Mouse (Mus musculus) adrenal gland (tissue): Measurements from ENCODE around the gene Snip1.

Experiments used
- intact Hi-C: fragments of 180-260 bp; cut with DNase I; formaldehyde crosslinking; loops from one replicate; pipeline ENCODE4 v1.15.1; 2025
- long read RNA-seq, 2 experiments: library from polyadenylated mRNA; unstranded; transcript quantifications; one replicate each; pipeline ENCODE4 v2.0.0; 2020; ENCODE audit warnings: borderline replicate concordance in 1 of 2; ENCODE audit not compliant: insufficient replicate concordance in 1 of 2

The Snip1 gene
- long read RNA-seq, experiment 1, transcript Snip1-201 (4 exons, 2,345 nt), result major isoform, 8 of 10 reads
- long read RNA-seq, experiment 1, partial matches to known transcripts, result 1 of 10 reads
- long read RNA-seq, experiment 1, other reads (novel, unspliced or antisense), result 1 of 10 reads
- long read RNA-seq, experiment 2, transcript Snip1-201 (4 exons, 2,345 nt), result major isoform, 7 of 11 reads
- long read RNA-seq, experiment 2, partial matches to known transcripts, result 2 of 11 reads
- long read RNA-seq, experiment 2, other reads (novel, unspliced or antisense), result 2 of 11 reads

GRCm38 (mm10) chr4:125066490-125067370 is at the start of gene Snip1:
Gene Snip1 (plus strand): TSS chr4:125066672.
- intact Hi-C loops, result no loop called here

GRCm38 (mm10) chr4:125017431-125017830 is 49.0 kb upstream of the Snip1 start:
- intact Hi-C loops, result no loop called here

DNA sequence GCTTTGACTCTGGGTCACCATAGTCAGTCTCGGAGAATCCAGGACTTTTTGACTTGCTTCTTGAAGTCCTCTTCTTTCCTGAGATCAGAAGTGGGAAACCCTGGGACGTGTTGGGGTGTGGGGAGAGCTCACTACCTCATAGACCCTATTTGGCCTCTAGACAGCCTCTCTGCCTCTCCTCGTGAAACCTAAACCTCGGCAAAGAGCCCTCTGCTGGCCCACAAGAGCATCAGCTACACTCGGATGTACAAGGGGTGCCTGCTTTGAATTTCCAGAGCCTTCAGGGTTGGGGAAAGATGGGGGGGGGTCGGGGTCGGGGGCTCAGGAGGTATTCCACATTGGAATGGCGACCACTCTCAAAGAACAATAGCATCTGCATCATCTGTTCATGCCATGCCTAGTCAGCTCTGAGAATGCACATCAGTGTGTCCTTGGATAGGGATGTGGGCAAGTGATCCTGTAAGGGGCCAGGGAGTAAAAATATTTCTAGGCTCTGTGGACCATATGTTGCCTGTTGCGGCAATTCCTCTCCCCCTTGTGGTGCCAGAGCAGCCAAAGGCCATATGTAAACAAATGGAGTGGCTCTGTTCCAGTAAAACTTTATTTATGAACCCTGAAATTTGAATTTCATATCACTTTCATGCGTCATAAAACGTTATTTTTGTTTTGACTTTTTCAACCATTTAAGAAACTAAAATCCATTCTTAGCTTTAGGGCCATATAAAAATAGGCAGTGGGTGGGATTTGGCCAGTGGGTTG is 45.5 kb upstream of the Snip1 start:
- intact Hi-C loops, result loop anchor here (5.0 kb wide), 1 partner anchor 39 kb away; no protein-coding TSS in a partner anchor

DNA sequence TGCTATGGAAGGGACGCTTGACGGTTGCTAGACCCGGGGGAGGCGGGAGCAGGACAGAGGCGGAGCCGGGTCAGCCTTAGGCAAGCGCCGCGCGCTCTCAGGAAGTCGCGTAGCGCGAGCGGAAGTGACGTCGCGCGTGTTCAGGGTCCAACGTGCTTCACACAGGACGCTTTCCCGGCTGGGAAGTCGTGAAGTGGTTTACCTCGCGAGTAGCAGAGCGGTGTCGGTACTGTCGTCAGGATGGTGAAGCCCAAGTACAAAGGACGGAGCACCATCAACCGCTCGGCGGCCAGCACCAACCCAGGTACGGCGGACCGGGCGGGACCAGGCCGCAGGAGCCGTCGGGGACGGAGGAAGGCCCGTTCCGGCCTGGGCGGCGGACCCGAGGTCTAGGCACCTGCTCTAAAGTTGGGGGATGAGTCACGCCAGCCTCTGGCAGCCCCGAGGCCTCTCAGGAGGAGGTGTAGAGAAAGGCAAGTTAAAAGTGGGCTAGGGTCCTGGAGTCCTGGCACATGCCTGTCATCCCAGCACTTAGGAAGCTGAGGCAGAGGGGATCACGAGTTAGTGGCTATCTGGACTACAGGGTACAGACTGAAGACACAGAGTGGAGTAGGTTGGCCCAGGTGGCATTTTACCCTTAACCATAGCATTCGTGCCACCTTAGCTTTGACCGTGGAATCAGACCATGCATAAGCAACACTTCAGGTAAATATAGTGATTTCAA is 36.4 kb upstream of the Snip1 start:
- intact Hi-C loops, result no loop called here

GRCm38 (mm10) chr4:125034341-125034740 is 32.1 kb upstream of the Snip1 start:
- intact Hi-C loops, result no loop called here

DNA sequence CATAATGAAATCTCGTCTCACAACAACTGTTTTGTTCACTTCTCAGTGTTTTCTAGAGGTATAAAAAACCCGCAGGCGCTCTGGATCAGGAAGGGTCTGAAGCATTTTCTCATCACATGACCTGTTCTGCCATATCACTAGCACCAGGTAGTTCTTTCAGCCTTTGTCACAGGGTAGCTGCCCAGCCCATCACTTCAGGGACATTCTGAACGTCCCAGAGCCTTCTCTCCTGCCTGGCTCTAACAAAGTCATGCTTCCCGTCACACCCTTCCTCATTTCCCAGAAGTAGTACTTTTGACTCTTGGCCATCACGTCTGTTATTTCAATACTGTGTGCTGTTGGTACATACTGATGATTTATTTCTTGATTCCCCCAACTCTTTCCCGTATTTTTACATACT is 22.0 kb upstream of the Snip1 start:
- intact Hi-C loops, result no loop called here

GRCm38 (mm10) chr4:125055385-125055784 is 11.1 kb upstream of the Snip1 start:
- intact Hi-C loops, result loop anchor here (5.0 to 10.0 kb wide), 2 partner anchors 42 to 331 kb away; no protein-coding TSS in a partner anchor

- intact Hi-C loops, result loop anchor here (5.0 to 10.0 kb wide), 2 partner anchors 41 to 332 kb away; no protein-coding TSS in a partner anchor
Observed at GRCm38 (mm10) chr4:125056476-125056875, 10.0 kb upstream of the Snip1 start.

GRCm38 (mm10) chr4:125057273-125057672 is 9.2 kb upstream of the Snip1 start:
- intact Hi-C loops, result loop anchor here (5.0 to 10.0 kb wide), 2 partner anchors 40 to 332 kb away; no protein-coding TSS in a partner anchor

DNA sequence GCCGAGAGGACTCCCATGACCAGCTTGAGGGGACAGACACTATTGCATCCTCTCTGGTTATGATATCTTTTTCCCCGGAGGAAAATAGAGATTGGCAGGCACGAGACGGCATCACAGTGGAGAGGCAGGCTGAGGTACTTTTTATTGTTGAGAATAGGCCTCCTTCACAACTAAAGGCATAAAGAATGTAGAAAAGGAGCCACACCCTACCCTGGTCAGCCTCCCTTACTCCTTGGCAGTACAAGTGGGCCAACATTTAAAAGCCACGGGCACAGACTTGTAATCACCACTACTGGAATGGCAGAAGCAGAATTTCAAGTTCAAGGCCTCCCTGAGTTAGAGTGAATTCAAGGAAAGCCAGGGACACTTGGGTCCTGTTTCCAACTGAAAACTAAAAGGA is 8.4 kb upstream of the Snip1 start:
- intact Hi-C loops, result loop anchor here (1.0 to 10.0 kb wide), 3 partner anchors 39 to 333 kb away; no protein-coding TSS in a partner anchor

- intact Hi-C loops, result loop anchor here (5.0 to 10.0 kb wide), 2 partner anchors 38 to 334 kb away; no protein-coding TSS in a partner anchor
Observed at GRCm38 (mm10) chr4:125059025-125059424, 7.4 kb upstream of the Snip1 start.

- intact Hi-C loops, result no loop called here
Observed at GRCm38 (mm10) chr4:125063829-125064228, 2.6 kb upstream of the Snip1 start.

- intact Hi-C loops, result no loop called here
Observed at GRCm38 (mm10) chr4:125065517-125066307, 760 bp upstream of the Snip1 start, which contains the start of gene Dnali1. Gene Dnali1 (minus strand): TSS chr4:125065703.

- intact Hi-C loops, result no loop called here
Observed at GRCm38 (mm10) chr4:125077700-125078099, 11.2 kb downstream of the Snip1 start.

GRCm38 (mm10) chr4:125078698-125079097 is 12.2 kb downstream of the Snip1 start:
- intact Hi-C loops, result no loop called here

DNA sequence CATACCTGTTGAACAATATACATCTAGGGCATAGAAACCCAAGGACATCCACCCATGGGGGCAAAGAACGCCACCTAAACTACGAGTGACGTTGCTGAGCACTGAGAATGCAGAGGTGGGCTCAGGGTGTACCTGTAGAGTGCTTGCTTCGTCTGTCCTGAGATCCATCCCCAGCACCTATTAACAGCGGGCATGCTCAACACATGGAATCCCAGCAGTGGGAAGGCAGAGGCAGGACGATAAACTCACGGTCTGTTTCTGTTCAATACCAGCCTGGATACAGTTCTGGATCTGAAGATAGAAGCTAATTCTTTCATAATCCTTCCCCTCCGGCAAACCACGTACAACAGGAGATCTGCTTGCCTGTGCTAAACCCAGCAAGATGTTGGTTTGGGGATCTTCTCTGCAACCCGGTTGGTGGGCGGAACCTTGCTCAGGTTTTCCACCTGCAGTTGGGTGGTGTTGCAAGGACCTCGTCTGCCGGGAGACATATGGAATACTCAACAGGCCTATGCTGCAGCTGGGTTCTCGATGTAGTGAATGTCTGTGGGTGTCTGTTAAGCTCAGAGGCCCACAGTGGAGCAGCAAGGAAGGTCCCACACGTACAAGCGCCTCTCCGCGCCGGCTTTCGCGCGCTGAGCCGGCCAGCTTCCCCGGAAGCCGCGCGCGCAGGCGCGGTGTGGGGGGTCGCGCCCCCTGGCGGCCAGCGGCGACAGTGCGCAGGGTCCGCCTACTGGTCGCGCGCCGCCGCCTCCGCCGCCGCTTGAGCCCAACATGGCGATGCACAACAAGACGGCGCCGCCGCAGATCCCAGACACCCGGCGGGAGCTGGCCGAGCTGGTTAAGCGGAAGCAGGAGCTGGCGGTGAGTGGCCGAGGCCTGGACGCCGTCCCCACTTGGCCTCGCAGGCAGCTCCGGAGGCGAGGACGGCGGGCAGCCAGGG is 18.2 kb downstream of the Snip1 start, which contains the start of gene Meaf6:
Gene Meaf6, plus strand, starts transcription at position 732 of the 943 bp plus-strand sequence.
- intact Hi-C loops, result no loop called here

DNA sequence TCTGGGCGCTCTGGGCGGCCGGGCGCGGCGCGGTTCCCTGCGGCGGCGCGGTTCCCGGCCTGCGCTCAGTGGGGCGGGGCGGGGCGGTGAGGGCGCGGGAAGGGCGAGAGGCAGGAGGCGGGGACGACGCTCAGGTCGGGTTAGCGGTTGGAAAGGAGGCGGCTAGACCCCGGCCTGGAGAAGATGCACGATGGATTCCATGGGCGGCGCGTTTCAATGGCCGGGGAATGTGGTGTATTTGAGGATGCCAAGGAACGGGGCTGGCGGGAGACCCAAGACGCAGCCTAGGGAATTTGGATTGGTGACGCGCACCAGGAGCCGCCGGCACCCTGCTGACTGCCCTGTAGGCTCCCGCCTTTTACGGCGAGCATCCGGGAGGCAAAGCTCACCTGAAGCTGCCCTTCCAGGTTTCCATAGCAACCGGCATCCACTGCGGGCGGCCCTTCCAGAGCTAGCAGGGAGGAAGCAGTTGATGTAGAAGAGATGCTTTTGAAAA is 18.9 kb downstream of the Snip1 start:
- intact Hi-C loops, result no loop called here

GRCm38 (mm10) chr4:125093031-125093430 is 26.6 kb downstream of the Snip1 start:
- intact Hi-C loops, result no loop called here
